Mouse (Mus musculus) embryonic stem cell, embryonic (primary cell): ENCODE measurements around the gene Igsf6.

Source experiments
- CTCF ChIA-PET, 4 experiments: fragments of 300-600 bp in 2 of 4; fragments of 350-600 bp in 2 of 4; sonication (Branson Sonifier 250); formaldehyde crosslinking; loops; one replicate each; lab custom pipeline; 2022; ENCODE audit warnings: inconsistent platforms in 2 of 4; lab: Charles Lee
- POLR2A ChIA-PET, 4 experiments: fragments of 300-600 bp in 2 of 4; fragments of 350-600 bp in 2 of 4; sonication (Branson Sonifier 250); formaldehyde crosslinking; loops; one replicate each; lab custom pipeline; 2022; ENCODE audit warnings: antibody characterized with exemption in 4 of 4, inconsistent platforms in 1 of 4; lab: Charles Lee

The Igsf6 gene

GRCm38 (mm10) chr7:121074281-121074680, at the start of gene Igsf6:
Igsf6 (minus strand) TSS chr7:121074572.
- POLR2A ChIA-PET, result interaction anchor here in 1 of 4 experiments (0.5 kb wide), 1 partner anchor 1427 kb away, joined by 3 read pairs; no protein-coding TSS in a partner anchor
- CTCF ChIA-PET, result interaction anchor here in 1 of 4 experiments (1.3 kb wide), 1 partner anchor 140 kb away, joined by 3 read pairs; no protein-coding TSS in a partner anchor

GRCm38 (mm10) chr7:121120143-121120818, 45.9 kb upstream of the Igsf6 start:
- POLR2A ChIA-PET, result interaction anchor here in 1 of 4 experiments (0.7 kb wide), 3 partner anchors 25 to 198 kb away, joined by 3 to 4 read pairs (median 3); no protein-coding TSS in a partner anchor
- CTCF ChIA-PET, result interaction anchor here (0.6 to 1.8 kb wide), 21 partner anchors 9 to 521 kb away, joined by 3 to 19 read pairs (median 3); partner anchors contain the start of genes Pdzd9 (in 1 of the 4) and Polr3e (in 1 of the 4)

GRCm38 (mm10) chr7:121111762-121112161, 37.4 kb upstream of the Igsf6 start:
- POLR2A ChIA-PET, result interaction anchor here in 1 of 4 experiments (0.5 to 0.6 kb wide), 2 partner anchors 158 to 205 kb away, joined by 4 to 7 read pairs; no protein-coding TSS in a partner anchor
- CTCF ChIA-PET, result no interaction called here

- CTCF ChIA-PET, result interaction anchor here in 1 of 4 experiments (0.6 kb wide), 1 partner anchor 472 kb away, joined by 6 read pairs; no protein-coding TSS in a partner anchor
Measured at GRCm38 (mm10) chr7:121111321-121111720, 36.9 kb upstream of the Igsf6 start.

GRCm38 (mm10) chr7:121107851-121108250, 33.5 kb upstream of the Igsf6 start:
- ChIA-PET POLR2A (no interaction called here), CTCF (interaction anchor here in 1 of 4 experiments (0.5 kb wide), 1 partner anchor 12 kb away, joined by 3 read pairs; no protein-coding TSS in a partner anchor)

More at GRCm38 (mm10) chr7:121111321-121111720, 36.9 kb upstream of the Igsf6 start:
- POLR2A ChIA-PET, result no interaction called here

- ChIA-PET POLR2A (no interaction called here), CTCF (no interaction called here)
Measured at GRCm38 (mm10) chr7:121098614-121099389, 24.4 kb upstream of the Igsf6 start.

GRCm38 (mm10) chr7:121093026-121093425, 18.7 kb upstream of the Igsf6 start:
- ChIA-PET CTCF (interaction anchor here in 3 of 4 experiments (0.9 to 1.2 kb wide), 4 partner anchors 9 to 27 kb away, joined by 3 to 4 read pairs (median 3); no protein-coding TSS in a partner anchor), POLR2A (interaction anchor here in 1 of 4 experiments (0.5 kb wide), 1 partner anchor 27 kb away, joined by 4 read pairs; no protein-coding TSS in a partner anchor)

- POLR2A ChIA-PET, result interaction anchor here in 1 of 4 experiments (0.7 kb wide), 1 partner anchor 198 kb away, joined by 3 read pairs; no protein-coding TSS in a partner anchor
- CTCF ChIA-PET, result interaction anchor here in 1 of 4 experiments (0.6 kb wide), 1 partner anchor 385 kb away, joined by 3 read pairs; no protein-coding TSS in a partner anchor
Measured at GRCm38 (mm10) chr7:121090748-121091147, 16.4 kb upstream of the Igsf6 start.

GRCm38 (mm10) chr7:121088745-121089144, 14.4 kb upstream of the Igsf6 start:
- CTCF ChIA-PET, result no interaction called here

GRCm38 (mm10) chr7:121085500-121085899, 11.1 kb upstream of the Igsf6 start:
- POLR2A ChIA-PET, result interaction anchor here in 1 of 4 experiments (0.8 kb wide), 1 partner anchor 38 kb away, joined by 3 read pairs; no protein-coding TSS in a partner anchor
- CTCF ChIA-PET, result no interaction called here

More at GRCm38 (mm10) chr7:121088745-121089144, 14.4 kb upstream of the Igsf6 start:
- POLR2A ChIA-PET, result no interaction called here

GRCm38 (mm10) chr7:121084840-121085453, 10.6 kb upstream of the Igsf6 start:
- POLR2A ChIA-PET, result interaction anchor here in 1 of 4 experiments (0.6 to 0.8 kb wide), 2 partner anchors 38 to 150 kb away, joined by 3 to 5 read pairs; no protein-coding TSS in a partner anchor
- CTCF ChIA-PET, result no interaction called here

GRCm38 (mm10) chr7:121082949-121083513, 8.7 kb upstream of the Igsf6 start:
- ChIA-PET POLR2A (interaction anchor here in 2 of 4 experiments (0.7 to 1.3 kb wide), 4 partner anchors 8 to 252 kb away, joined by 3 to 5 read pairs (median 4); no protein-coding TSS in a partner anchor), CTCF (interaction anchor here in 2 of 4 experiments (0.6 to 1.4 kb wide), 3 partner anchors 10 to 612 kb away, joined by 3 to 4 read pairs (median 3); no protein-coding TSS in a partner anchor)

GRCm38 (mm10) chr7:121081816-121082215, 7.4 kb upstream of the Igsf6 start:
- ChIA-PET POLR2A (no interaction called here), CTCF (no interaction called here)

- CTCF ChIA-PET, result no interaction called here
Measured at GRCm38 (mm10) chr7:121081350-121081749, 7.0 kb upstream of the Igsf6 start, which contains the start of gene Otoa. Otoa (plus strand) TSS chr7:121081650.

GRCm38 (mm10) chr7:121077829-121078228, 3.5 kb upstream of the Igsf6 start:
- CTCF ChIA-PET, result interaction anchor here in 1 of 4 experiments (0.9 kb wide), 1 partner anchor 42 kb away, joined by 6 read pairs; no protein-coding TSS in a partner anchor

More at GRCm38 (mm10) chr7:121081350-121081749, 7.0 kb upstream of the Igsf6 start, which contains the start of gene Otoa:
- POLR2A ChIA-PET, result no interaction called here

GRCm38 (mm10) chr7:121077311-121077710, 2.9 kb upstream of the Igsf6 start:
- ChIA-PET POLR2A (interaction anchor here in 1 of 4 experiments (0.6 kb wide), 1 partner anchor 1023 kb away, joined by 5 read pairs; no protein-coding TSS in a partner anchor), CTCF (no interaction called here)

More at GRCm38 (mm10) chr7:121077829-121078228, 3.5 kb upstream of the Igsf6 start:
- POLR2A ChIA-PET, result interaction anchor here in 1 of 4 experiments (0.6 to 1.1 kb wide), 2 partner anchors 9 to 157 kb away, joined by 3 to 4 read pairs; no protein-coding TSS in a partner anchor

GRCm38 (mm10) chr7:121075416-121075815, 1.0 kb upstream of the Igsf6 start:
- POLR2A ChIA-PET, result interaction anchor here in 2 of 4 experiments (1.0 kb wide), 2 partner anchors 8 to 9 kb away, joined by 3 to 4 read pairs; no protein-coding TSS in a partner anchor

More at GRCm38 (mm10) chr7:121075416-121075815, 1.0 kb upstream of the Igsf6 start:
- CTCF ChIA-PET, result no interaction called here
